Mouse (Mus musculus) brain, embryonic 14.5 days (tissue): ENCODE measurements around the gene Tmem104.

Experiments used
- CTCF ChIP-seq: fragments of 200-500 bp; IDR thresholded peaks from 2 replicates; pipeline ENCODE4 v1.5.1; 2012; ENCODE audit warnings: inconsistent platforms, mild to moderate bottlenecking, moderate library complexity, borderline replicate concordance; ENCODE audit not compliant: insufficient read depth, insufficient read length; ENCODE audit errors: extremely low read depth
- POLR2A ChIP-seq: fragments of 200-500 bp; IDR thresholded peaks from 2 replicates; pipeline ENCODE4 v1.6.1; 2012; ENCODE audit warnings: mild to moderate bottlenecking, inconsistent platforms, borderline replicate concordance; ENCODE audit not compliant: poor library complexity, insufficient read depth, insufficient read length, severe bottlenecking; ENCODE audit errors: extremely low read depth

- TF ChIP-seq CTCF = no peak
- no peak for TF ChIP-seq POLR2A
Measured at GRCm38 (mm10) chr11:115271481-115271880, 84.2 kb downstream of the Tmem104 start.
